Mouse (Mus musculus) heart, postnatal 10 days (tissue): ENCODE measurements at regions not wholly inside any gene's neighbourhood (a gene's known extent, or its start where the extent isn't known, plus 50 kb on each side); places are given as distances from the start of the nearest gene placed in this dataset.

Experiments
- DNase-seq, 2 experiments: peaks; one replicate each; pipeline ENCODE4 v3.0.0; 2021
- intact Hi-C: fragments of 180-260 bp; cut with DNase I; formaldehyde crosslinking; loops from one replicate; pipeline ENCODE4 v1.15.1; 2025

- intact Hi-C loops: loop anchor here (10.0 kb wide), 2 partner anchors 303 to 343 kb away; partner anchors contain the start of gene Gucy2f
- no peak for DNase-seq
Observed at GRCm38 (mm10) chrX:142537259-142537963, 143.8 kb upstream of the Tmem164 start.

GRCm38 (mm10) chrX:142540264-142540663 lies 140.9 kb upstream of the Tmem164 start:
- DNase-seq: peak; percentile 68 to 77
- intact Hi-C loops: no loop called here

- intact Hi-C loops: loop anchor here (5.0 kb wide), 2 partner anchors 130 to 195 kb away; partner anchors contain the start of gene Tmem164
Observed at GRCm38 (mm10) chrX:142552196-142552595, 129.0 kb upstream of the Tmem164 start.

GRCm38 (mm10) chrX:142554161-142554560 lies 127.0 kb upstream of the Tmem164 start:
- intact Hi-C loops: loop anchor here (1.0 to 5.0 kb wide), 3 partner anchors 128 to 254 kb away; partner anchors contain the start of gene Tmem164
- peak; percentile 21 to 50 for DNase-seq

More at GRCm38 (mm10) chrX:142552196-142552595, 129.0 kb upstream of the Tmem164 start:
- no peak for DNase-seq

GRCm38 (mm10) chrX:142557496-142557895 lies 123.7 kb upstream of the Tmem164 start:
- intact Hi-C loops: no loop called here
- no peak for DNase-seq

- intact Hi-C loops: loop anchor here (5.0 kb wide), 1 partner anchor 497 kb away; no protein-coding TSS in a partner anchor
- DNase-seq: peak in 1 of 2 experiments; percentile 27
Observed at GRCm38 (mm10) chrX:142560209-142560912, 120.8 kb upstream of the Tmem164 start.

- intact Hi-C loops: loop anchor here (5.0 kb wide), 1 partner anchor 496 kb away; no protein-coding TSS in a partner anchor
- no peak for DNase-seq
Observed at GRCm38 (mm10) chrX:142561788-142562187, 119.4 kb upstream of the Tmem164 start.

- peak; percentile 38 to 53 for DNase-seq
- intact Hi-C loops: loop anchor here (5.0 kb wide), 1 partner anchor 493 kb away; no protein-coding TSS in a partner anchor
Observed at GRCm38 (mm10) chrX:142564186-142564585, 117.0 kb upstream of the Tmem164 start.

- intact Hi-C loops: loop anchor here (10.0 kb wide), 1 partner anchor 103 kb away; no protein-coding TSS in a partner anchor
- DNase-seq: no peak
Observed at GRCm38 (mm10) chrX:142571772-142572171, 109.4 kb upstream of the Tmem164 start.

- intact Hi-C loops: loop anchor here (10.0 kb wide), 1 partner anchor 101 kb away; no protein-coding TSS in a partner anchor
- DNase-seq: no peak
Observed at GRCm38 (mm10) chrX:142574022-142574421, 107.2 kb upstream of the Tmem164 start.

GRCm38 (mm10) chrX:142574945-142575710 lies 106.1 kb upstream of the Tmem164 start:
- DNase-seq: peak in 1 of 2 experiments; percentile 17
- intact Hi-C loops: loop anchor here (10.0 kb wide), 1 partner anchor 100 kb away; no protein-coding TSS in a partner anchor

- intact Hi-C loops: loop anchor here (10.0 kb wide), 1 partner anchor 99 kb away; no protein-coding TSS in a partner anchor
Observed at GRCm38 (mm10) chrX:142576127-142576526, 105.1 kb upstream of the Tmem164 start.

GRCm38 (mm10) chrX:142577449-142578081 lies 103.6 kb upstream of the Tmem164 start:
- no peak for DNase-seq
- intact Hi-C loops: loop anchor here (10.0 kb wide), 1 partner anchor 97 kb away; no protein-coding TSS in a partner anchor

More at GRCm38 (mm10) chrX:142576127-142576526, 105.1 kb upstream of the Tmem164 start:
- DNase-seq: no peak

GRCm38 (mm10) chrX:142585281-142585680 lies 95.9 kb upstream of the Tmem164 start:
- intact Hi-C loops: no loop called here

GRCm38 (mm10) chrX:142599377-142599776 lies 81.8 kb upstream of the Tmem164 start:
- no peak for DNase-seq
- intact Hi-C loops: no loop called here

More at GRCm38 (mm10) chrX:142585281-142585680, 95.9 kb upstream of the Tmem164 start:
- DNase-seq: no peak

- intact Hi-C loops: no loop called here
- no peak for DNase-seq
Observed at GRCm38 (mm10) chrX:142600782-142601181, 80.4 kb upstream of the Tmem164 start.

GRCm38 (mm10) chrX:142605088-142605487 lies 76.1 kb upstream of the Tmem164 start:
- intact Hi-C loops: no loop called here

GRCm38 (mm10) chrX:142606595-142607205 lies 74.5 kb upstream of the Tmem164 start:
- intact Hi-C loops: no loop called here
- DNase-seq: no peak

More at GRCm38 (mm10) chrX:142605088-142605487, 76.1 kb upstream of the Tmem164 start:
- no peak for DNase-seq

- no peak for DNase-seq
- intact Hi-C loops: no loop called here
Observed at GRCm38 (mm10) chrX:142616189-142616872, 64.9 kb upstream of the Tmem164 start.
